Mouse (Mus musculus) testis, adult 2 months (tissue): Measurements from ENCODE around the gene Negr1.

Experiments used
- CTCF ChIP-seq: fragments of 200-500 bp; IDR thresholded peaks from 2 replicates; pipeline ENCODE4 v1.5.1; 2012; ENCODE audit warnings: low read depth, mild to moderate bottlenecking, inconsistent platforms, low read length, moderate library complexity; ENCODE audit not compliant: control insufficient read depth, insufficient read depth, insufficient replicate concordance
- POLR2A ChIP-seq: fragments of 200-500 bp; IDR thresholded peaks from 2 replicates; pipeline ENCODE4 v1.6.1; 2012; ENCODE audit warnings: low read depth, mild to moderate bottlenecking, inconsistent platforms, low read length, moderate library complexity; ENCODE audit not compliant: control insufficient read depth

DNA sequence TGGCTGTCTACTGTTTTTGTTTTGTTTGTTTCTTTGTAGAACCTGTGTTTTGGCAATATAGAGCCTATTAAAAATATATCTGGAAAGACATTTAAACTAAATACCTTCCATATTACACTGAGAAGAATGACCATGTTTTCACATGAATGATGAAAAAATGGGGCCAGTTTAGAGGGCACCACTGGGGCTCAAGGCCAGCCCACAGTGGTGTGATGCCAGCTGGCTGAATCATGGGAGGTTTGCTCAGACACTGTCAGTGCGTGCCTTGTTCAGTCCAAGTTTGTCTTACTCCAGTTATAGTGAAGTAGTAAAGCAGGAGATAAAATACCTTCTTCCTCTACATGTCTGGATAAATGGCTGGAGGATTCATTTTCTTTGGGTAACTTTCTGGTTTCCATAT is 181.7 kb downstream of the Negr1 start:
- TF ChIP-seq POLR2A (no peak), CTCF (no peak)
